Mouse (Mus musculus) gastrocnemius, postnatal 36 days (tissue): Measurements from ENCODE around the gene Birc2. TPM values are rescaled to one million over a fixed set of nuclear protein-coding genes. Genes with fewer than 3 reads are reported as not detected.
"Not testable (repeated sequence)": the region's sequence is repeated elsewhere in the genome, so short reads cannot be mapped to it uniquely, and the experiment has no call there.

Source experiments
- DNase-seq, 2 experiments: peaks; one replicate each; pipeline ENCODE4 v3.0.0; 2022
- intact Hi-C: fragments of 180-260 bp; cut with DNase I; formaldehyde crosslinking; loops from one replicate; pipeline ENCODE4 v1.15.1; 2025
- long read RNA-seq, 2 experiments: library from polyadenylated mRNA; stranded (forward); transcript quantifications; one replicate each; pipeline ENCODE4 v2.0.0; 2021
- total RNA-seq, 2 experiments: library from RNA; stranded (reverse); gene quantifications; 2 replicates each; pipeline ENCODE4 v1.2.3; 2021

The Birc2 gene
- total RNA-seq, result 10 to 100 TPM; 18.1 to 21.0 TPM
- long read RNA-seq, experiment 1, transcript Birc2-204 (8 exons, 3,331 nt), result major isoform, 10 of 16 reads
- long read RNA-seq, experiment 1, partial matches to known transcripts, result 1 of 16 reads
- long read RNA-seq, experiment 1, other reads (novel, unspliced or antisense), result 3 of 16 reads
- long read RNA-seq, experiment 2, transcript Birc2-204 (8 exons, 3,331 nt), result major isoform, 21 of 28 reads
- long read RNA-seq, experiment 2, partial matches to known transcripts, result 1 of 28 reads
- long read RNA-seq, experiment 2, other reads (novel, unspliced or antisense), result 4 of 28 reads

DNA sequence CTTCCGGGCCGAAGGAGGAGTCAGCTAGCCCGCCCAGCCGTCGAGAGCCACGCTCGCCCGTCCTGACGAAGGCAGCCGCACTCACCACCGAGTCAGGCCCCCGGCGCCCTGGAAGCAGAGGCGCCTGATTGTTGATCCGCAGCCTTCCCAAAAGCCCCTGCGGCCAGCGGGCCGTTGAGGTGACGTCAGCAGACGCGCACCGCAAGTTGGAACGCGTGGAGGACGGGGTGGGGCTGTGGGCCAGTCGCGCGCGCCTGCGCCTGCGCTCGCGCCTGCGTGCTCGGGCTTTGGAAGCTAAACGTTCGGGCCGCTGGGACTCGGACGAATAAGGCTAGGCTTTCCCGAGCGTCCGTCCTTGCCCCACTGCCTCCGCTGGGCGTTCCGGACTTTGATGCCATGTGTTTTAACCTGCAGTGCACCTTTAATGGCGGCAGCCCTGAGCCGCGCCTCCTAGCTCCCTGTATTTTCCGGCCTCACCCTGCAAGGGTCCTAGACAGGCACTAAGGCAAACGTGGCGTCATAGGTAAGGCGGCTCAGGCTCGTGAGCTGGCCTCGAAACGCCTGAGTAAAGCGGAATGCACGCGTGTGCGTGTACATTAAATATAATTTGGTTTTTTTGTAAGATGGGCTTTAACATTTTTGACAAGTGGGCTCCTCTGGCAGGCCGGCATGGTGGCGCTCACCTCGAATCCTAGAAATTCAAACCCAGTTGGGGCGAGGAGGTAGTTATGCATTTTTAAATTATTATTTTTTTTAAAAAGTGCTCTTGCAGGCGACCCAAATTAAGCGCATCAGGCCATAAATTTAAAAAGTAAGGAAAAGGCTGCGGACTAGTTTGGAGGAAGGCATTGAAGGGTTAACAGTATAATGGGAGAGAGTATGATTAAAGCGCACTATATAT lies at the start of gene Birc2:
Gene Birc2, minus strand, starts transcription at position 160 of the 901 bp plus-strand sequence.
- DNase-seq, result peak; percentile 91 to 93
- intact Hi-C loops, result loop anchor here (2.0 kb wide), 1 partner anchor 72 kb away; the partner anchor contains the start of gene Tmem123

DNA sequence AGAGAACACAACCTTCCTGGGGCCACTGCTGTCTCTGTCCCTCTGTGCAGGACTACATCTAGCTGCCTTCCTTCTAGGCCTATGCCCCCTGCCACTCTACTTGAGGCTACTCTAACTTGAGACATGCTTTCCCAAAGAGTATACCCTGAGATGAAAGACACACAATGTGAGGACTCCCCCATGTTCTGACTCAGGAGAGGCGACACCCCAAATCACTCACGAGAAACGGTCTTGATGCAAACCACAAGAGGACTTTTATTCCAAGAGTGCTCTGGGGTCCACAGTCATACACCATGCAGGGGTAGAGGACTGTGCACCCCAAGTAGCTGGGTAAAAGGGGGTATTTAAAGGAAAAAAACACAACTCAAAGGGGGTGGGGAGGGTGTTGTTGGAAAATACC lies 47.5 kb upstream of the Birc2 start:
- intact Hi-C loops, result no loop called here
- no peak for DNase-seq

DNA sequence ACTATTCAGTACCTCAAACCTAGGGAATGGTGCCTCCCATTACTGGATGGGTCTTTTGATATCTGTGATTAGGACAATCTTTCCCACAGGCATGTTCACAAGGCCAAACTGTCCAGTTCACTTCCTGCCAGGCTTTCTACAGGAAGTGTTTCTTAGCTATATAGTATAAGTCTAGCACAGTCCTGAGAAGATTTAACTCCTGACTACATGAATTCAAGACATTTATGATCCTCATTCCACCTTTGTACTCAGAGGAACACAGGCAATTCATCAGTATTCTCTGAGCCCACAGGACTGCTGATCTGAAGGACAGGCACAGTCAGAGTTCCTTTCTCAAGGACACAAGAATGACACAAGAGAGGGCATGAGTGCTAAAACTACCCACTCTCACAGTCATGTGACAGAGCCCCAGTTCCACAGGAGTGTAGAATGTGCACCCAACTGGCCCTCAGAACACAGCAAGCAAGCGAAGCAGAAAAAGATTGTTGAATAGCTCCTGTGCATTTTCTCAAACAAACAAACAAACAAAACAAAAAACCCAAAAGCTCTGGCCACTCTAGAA lies 45.5 kb upstream of the Birc2 start:
- DNase-seq, result no peak
- intact Hi-C loops, result no loop called here

DNA sequence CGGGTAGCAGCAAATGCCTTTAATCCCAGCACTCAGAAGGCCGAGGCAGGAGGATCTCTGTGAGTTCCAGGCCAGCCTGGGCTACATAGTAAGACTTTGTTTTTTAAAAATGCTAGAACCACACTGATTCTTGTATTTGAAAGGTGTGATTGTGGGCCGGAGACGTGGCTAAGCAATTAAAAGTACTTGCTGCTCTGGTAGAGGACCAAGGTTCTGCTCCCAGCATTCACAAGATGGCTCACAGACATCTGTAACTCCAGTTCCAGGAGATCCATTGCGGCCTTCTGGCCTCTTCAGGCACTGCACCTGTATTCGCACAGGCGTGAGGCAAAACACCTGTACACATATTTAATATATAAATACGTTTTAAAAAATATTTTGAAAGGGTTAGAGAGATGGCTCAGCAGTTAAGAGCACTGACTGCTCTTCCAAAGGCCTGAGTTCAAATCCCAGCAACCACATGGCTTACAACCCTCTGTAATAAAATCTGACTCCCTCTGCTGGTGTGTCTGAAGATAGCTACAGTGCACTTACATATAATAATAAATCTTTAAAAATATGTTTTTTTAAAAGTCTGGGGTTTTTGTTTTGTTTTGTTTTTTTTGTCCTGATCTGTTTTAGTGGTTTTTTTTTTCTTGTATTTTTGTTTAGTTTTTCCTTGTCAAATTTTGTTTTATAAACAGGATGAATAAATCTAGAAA lies 36.8 kb upstream of the Birc2 start:
- intact Hi-C loops, result no loop called here
- no peak for DNase-seq

DNA sequence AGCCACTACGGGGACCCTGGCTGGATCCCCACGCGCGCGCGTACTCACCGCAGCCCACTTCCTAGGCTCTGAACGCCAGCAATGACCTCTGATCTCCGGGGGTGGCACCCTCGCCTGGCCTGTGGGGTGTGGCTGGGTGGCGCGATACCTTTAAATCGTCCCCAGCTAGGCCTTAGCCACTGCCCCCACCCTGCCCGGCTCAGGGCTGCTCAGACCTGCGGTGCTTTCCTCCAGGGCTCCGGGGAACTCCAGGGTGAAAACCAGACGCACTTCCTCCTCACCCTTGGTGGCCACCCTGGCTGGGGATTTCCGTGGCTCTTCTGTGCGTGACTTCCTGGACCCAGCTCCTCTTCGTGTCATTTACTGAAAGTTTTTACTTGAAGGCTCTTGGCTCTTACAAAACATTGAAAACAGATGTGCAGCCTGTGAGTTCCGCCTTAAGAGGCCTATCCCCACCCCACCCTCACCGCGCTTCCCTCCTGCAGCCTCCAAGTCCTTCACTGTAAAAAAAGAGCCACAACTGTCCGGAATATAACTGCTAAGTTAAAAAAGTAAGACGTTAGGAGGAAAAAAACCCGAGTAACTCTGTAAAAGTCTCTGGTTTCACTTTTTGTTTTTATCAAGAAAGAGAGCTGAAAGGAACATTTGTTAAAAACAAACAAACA lies 36.0 kb upstream of the Birc2 start, which contains the start of gene Birc3:
Gene Birc3, minus strand, starts transcription at position 412 of the 665 bp plus-strand sequence.
- intact Hi-C loops, result no loop called here
- DNase-seq, result peak; percentile 44 to 67

DNA sequence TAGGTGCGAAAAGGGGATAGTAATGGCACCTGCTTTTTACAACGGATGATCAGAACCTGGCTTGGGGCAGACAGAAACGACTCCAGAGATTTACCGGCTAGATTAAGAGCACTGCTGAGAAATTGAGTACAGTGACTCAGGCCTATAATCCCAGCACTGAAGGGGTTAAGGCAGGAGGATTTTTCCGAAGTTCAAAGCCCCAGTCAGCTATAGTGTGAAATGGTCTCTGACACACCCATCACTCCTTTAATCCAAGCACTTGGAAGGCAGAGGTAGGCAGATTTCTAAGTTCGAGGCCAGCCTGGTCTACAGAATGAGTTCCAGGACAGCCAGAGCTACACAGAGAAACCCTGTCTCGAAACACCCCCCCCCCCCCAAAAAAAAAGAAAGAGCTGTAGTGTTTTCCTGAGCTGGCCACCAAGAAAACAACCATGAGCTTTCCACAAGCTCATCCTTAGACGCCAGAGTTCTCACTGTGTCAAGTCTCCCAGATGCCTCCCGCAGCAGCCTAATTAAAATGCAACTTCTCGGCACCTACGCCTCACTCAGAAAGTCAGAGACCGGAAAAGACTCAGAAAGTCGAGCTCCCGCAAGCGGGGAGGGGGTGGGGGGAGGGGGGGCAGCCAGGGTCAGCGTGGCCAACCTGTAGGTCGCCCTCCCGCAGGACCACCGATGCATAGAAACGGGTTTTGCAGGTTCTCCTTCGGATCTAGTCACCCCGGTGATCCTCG lies 35.3 kb upstream of the Birc2 start:
- DNase-seq, result no peak
- intact Hi-C loops, result no loop called here

DNA sequence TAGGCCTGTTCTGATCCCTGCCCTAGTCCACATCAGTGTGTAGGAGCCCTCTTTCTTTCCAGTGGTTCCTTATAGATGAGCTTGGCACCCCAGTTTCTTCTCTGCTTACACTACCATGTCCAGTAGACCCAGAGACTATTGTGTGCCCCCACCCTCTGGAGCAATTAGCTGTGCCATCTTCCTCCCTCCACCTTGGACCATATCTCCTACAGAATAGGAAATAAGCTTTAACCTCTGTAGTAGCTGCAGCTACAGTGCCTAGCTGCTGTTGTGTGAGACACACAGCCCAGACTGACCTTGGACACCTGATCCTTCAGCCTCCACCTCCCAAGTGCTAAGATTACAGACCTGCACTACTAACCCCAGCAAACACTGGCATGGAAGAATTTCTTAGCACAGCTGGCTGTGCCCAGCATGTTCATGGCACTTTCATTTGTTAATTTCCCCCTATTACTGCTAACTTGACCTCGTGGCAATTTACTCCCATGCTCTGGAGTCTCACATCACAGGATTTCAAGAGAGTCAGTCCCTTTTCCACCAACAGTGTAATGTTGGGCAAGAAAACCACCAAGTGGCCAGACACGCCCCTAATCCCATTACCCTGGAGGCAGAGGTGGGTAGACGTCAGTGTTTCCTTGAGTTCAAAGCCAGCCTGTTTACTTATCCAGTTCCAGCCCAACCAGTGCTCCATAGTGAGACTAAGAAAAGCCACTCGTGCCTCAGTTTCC lies 34.6 kb upstream of the Birc2 start:
- no peak for DNase-seq
- intact Hi-C loops, result no loop called here

DNA sequence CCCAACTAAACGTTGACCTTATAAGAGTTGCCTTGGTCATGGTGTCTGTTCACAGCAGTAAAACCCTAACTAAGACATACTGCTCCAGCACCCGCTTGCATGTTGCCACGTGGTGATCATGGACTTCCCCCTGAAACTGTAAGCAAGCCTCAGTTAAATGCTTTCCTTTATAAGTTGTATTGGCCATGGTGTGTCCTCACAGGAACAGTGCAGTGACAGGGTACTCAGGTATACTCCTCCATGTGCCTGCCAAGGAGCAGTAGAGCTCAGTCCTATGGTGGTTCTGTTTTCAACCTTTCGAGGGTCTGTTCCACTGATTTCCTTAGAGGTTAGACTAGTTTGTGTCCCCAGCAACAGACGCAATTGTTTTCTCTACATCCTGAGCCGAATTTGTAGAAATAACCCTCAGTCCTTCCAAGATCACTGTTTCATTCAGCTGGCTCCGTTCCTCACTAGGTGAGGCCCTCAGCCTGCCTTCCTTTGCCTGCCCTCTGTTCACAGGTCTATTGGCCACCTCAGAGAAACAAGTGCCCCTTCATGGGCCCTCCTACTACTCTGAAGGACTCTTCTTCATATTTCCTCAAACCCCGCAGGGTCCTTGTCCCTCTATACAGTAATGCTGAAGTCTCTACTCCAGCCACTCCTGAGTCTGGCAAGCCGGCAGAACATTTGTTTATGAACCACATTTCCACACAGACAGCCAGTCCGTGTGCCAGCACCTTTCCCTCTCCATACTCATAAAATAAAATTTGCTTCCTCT lies 33.9 kb upstream of the Birc2 start:
- intact Hi-C loops, result no loop called here

DNA sequence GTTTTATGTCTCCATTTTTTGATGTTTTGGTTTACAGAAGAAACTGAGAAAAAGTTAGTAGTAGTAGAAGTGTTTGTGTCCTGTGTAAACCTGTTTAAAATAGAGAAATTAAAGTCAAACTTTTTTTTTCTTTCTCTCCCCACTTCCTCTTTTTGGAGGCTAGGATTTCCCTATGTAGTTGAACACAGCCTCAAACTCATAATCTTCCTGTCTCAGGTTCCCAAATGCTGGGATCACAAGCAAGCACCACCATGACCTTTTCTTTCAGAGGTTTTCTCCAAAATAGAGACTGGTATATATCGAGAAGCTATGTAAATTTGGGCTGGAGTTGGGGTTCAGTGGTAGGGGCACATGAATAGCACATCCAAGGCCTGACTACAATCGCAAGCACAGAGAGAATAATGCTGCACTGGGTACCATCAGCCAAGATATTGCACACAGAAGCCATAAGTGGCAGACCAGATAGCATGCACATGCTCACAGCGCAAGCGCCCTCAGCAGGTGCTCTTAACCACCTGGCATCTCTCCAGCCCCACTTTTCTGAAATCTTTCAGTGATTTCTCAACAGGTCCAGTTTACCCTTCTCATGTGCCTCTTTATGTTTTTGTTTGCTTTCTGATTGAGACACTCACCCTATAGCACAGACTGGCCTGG lies 32.1 kb upstream of the Birc2 start:
- DNase-seq, result no peak
- intact Hi-C loops, result no loop called here

More for the DNA sequence above, 33.9 kb upstream of the Birc2 start:
- DNase-seq, result no peak

DNA sequence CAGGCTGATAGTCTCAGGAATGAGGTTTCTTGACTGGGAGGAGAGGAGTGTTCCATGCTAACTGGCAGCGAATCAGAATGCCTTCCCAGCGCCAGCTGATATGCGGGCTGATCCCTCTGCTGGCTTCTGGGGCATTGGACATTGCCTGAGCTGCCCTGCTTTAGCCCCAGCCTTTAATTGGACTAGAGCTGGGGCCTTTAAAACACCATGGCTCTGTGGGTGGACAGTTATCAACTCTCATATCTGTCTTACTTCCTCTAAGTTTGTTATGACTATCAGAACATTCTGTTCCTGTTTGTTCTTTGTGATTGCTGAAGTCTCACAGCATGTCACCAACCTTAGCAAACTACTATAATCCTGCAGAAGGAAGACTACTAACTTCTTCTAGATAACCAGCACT lies 31.1 kb upstream of the Birc2 start:
- intact Hi-C loops, result no loop called here
- DNase-seq, result no peak

DNA sequence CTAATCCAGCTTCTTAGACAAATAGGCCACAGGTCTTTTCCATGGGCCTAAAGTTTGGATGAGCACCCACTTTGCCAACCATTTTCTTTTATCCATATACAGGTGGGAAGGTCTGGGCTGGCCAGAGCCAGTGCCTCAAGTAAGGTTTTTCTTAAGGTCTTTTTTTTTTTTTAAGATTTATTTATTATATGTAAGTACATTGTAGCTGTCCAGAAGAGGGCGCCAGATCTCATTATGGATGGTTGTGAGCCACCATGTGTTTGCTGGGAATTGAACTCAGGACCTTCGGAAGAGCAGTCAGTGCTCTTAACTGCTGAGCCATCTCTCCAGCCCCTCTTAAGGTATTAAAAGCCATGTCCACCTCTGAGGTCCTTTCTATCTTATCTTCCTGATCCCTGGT lies 30.1 kb upstream of the Birc2 start:
- DNase-seq, intact Hi-C loops: not testable (repeated sequence)

DNA sequence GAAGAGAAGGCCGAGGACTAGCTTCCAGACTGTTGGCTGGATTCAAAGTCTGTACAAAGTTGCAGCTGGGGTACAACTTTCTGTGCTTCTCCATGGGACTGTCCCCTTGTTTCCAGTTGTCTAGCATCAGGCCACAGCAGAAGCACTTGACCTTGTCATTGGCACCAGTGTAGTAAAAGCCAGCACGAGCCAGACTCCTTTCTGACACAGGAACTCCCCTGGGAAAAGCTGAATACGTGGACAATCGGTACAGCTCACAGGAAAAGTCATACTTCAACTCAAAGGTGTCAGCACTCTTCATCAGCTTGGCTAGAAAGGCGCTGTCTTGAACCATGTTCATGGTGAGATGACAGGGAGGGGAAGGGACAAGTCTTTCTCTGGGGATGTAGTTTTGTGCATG lies 24.1 kb upstream of the Birc2 start:
- intact Hi-C loops, result no loop called here
- DNase-seq, result no peak

DNA sequence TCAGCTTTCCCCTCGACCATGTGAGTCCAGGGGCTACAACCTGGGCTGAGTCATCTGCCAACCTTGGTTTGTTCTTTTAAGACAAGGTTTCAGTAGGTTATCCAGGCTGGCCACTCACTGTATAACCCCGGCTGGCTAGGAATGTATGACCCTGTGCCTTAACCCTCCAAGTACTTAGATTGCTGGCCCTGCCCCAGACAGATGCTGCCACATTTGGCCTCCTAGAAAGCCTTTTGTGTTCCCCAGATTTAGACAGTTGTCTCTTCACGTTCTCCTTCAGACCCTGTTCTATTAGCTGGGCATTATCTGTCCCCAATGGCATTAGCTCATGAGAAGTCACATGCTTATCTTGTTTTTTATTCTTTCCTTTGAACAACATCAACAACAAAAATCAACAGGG lies 19.0 kb upstream of the Birc2 start:
- intact Hi-C loops, result loop anchor here (2.0 kb wide), 1 partner anchor 141 kb away; no protein-coding TSS in a partner anchor
- DNase-seq, result no peak

DNA sequence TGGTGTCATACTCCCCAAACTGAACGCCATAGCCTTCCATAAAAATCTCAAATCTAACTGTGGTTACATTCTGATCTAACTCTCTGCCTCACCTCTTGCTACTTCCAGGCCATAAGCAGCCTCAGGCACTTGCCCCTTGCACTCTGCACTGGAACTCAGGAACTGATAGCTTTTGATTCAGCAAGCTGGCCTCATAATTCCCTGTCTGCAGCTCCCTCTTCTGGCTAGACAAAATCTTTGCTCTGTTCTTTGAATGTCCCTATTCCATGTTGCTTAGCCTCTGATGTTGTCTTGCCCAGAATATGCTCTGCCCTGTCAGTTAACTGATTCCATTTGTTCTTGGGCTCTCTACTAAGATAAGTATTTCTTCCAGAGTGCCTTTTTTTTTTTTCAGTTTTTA lies 18.5 kb upstream of the Birc2 start:
- intact Hi-C loops, result loop anchor here (2.0 kb wide), 1 partner anchor 141 kb away; no protein-coding TSS in a partner anchor
- DNase-seq, result no peak

DNA sequence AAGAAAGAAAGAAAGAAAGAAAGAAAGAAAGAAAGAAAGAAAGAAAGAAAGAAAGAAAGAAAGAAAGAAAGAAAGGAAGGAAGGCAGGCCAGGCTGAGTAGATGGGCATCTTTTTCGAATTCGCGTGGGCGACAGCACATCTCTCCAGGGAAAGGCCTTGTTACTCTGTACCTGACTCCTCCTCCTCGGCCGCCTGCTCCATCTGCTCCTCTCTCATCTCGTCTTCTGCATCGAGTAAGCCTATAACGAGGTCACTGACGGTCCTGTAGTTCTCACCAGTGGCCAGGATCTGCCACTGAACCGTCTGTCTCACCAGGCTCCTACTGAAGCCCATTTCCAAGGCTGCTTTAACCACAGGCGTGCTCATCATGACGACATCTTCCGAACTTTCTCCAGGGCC lies 17.3 kb upstream of the Birc2 start:
- not testable (repeated sequence) for DNase-seq
- intact Hi-C loops, result loop anchor here (2.0 kb wide), 1 partner anchor 139 kb away; no protein-coding TSS in a partner anchor

DNA sequence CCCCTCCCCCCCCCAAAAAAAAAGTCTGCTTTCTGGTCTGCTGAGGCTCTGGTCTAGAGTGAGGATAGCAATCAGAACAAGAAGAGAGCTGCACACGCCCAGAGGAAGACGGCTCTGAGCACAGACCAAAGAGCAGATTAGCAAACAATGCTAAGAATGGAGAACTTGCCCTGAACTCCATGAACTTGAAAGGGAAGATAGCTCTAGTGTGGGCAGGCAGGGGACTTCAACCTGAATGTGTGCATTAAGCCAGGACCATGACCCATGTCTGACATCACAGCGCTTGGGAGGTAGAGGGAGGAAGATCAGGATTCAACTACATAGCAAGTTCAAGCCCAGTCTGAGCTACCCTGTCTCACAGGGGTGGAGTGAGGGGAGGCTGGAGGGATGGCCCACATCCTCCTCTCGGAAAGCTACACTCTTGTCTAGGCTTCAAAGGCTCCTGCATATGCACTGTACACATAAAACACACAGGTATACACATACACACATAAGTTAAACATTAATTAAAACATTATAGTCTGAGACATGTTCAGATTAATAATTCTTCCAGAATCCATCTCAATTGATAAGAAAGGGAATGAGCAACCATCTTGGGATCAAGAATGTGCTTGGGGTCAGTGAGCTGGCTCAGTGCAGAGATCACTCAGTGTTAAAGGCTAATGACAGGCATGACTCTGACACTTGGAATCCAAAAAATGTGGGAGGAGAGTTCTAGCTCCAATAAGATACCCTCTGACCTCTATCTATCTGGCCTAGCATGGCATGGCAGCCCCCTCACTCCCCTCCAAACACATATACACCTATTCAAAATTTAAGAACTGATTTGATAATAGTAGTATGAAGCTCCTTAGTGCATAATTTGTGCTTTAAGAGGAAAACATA lies 15.7 kb upstream of the Birc2 start:
- intact Hi-C loops, result no loop called here
- DNase-seq, result no peak
